Mouse (Mus musculus) brown adipose tissue, adult 24 weeks (tissue): ENCODE results near the gene Camta1. TPM values are rescaled to one million over a fixed set of nuclear protein-coding genes. Genes with fewer than 3 reads are reported as not detected.

Experiments
- H3K27ac ChIP-seq: fragments of 200-500 bp; replicated peaks from 2 replicates; pipeline ENCODE4 v1.5.1; 2012; ENCODE audit warnings: low read depth, mild to moderate bottlenecking, low read length
- H3K4me1 ChIP-seq: fragments of 200-500 bp; 2 replicates; pipeline ENCODE4 v1.6.1; 2012; ENCODE audit warnings: low read length, mixed read lengths; ENCODE audit not compliant: control insufficient read depth, insufficient read depth, insufficient read length
- H3K4me3 ChIP-seq: fragments of 200-500 bp; 2 replicates; pipeline ENCODE4 v1.5.1; 2012; ENCODE audit warnings: low read depth, mild to moderate bottlenecking, low read length, moderate library complexity; ENCODE audit not compliant: insufficient read depth
- polyA plus RNA-seq: library from polyadenylated mRNA; stranded (reverse); fragments of >200 nt; gene quantifications from 2 replicates; pipeline ENCODE4 v1.2.4, GENCODE M21; 2012; ENCODE audit not compliant: missing spikeins, insufficient read depth, insufficient read length

The Camta1 gene
- polyA plus RNA-seq, 1 experiment, result 56.8 TPM

DNA sequence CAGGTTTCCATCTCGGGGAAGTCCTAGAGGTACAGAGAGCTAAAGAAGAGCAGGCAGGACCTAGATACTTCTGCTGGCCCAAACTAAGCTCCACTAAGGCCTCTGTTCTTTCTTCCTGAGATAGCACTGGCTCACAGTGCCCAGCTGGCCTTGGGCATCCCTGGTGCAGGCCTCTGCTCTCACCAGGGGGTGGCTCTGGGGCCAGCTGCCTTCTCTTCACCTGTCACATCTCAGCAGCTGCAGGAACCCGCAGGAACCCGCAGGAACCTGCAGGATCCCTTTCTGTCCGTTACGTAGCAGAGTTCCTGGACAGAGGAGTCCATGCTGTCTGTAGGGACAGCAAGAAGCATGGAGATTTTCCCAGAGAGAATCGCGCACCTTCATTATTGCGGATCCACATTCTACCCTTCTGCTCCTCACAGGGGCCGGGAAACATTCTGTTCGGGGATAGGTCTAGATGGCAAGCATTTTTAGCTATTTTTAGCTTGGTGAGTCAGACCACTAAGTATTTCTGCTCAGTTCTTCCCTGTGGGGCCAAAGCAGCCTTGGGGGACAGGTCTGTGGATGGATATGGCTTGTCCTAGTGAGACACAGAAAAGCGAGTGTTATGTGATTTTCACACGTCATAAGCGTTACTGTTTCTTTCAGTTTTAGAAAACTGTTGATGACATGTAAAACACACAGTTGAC is 566.0 kb downstream of the Camta1 start:
- H3K4me1 ChIP-seq, result no peaks in the 10 kb centered on the region
- H3K27ac ChIP-seq, result no peak overlapping the region
- no peak overlapping the region for H3K4me3 ChIP-seq

DNA sequence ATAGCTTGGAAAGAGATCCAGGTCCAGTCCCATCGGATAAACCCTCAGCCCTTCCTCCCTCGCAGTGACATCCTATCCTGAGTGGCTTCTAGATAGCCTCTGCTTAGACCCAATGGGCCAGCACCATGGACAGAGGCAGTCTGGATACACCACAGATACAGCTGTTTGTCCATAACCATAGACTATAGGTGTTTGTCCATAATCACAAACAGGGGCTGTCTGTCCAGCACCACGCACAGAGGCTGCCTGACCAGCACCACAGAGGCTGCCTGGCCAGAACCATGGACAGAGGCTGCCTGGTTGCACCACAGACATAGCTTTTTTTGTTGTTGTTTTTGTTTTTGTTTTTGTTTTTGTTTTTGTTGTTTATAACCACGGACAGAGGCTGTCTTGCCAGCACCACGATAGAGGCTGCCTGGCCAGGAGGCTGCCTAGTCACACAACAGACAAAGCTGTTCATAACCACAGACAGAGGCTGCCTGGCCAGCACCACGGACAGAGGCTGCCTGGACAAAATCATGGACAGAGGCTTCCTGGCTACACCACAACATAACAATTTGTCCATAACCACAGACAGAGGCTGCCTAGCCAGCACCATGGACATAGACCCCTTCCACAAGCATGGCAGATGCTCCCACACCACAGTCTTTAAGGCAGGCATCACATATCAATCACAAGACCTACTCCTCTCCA is 572.6 kb downstream of the Camta1 start:
- no peak overlapping the region for H3K4me3 ChIP-seq
- no peaks in the 10 kb centered on the region for H3K4me1 ChIP-seq
- no peak overlapping the region for H3K27ac ChIP-seq

DNA sequence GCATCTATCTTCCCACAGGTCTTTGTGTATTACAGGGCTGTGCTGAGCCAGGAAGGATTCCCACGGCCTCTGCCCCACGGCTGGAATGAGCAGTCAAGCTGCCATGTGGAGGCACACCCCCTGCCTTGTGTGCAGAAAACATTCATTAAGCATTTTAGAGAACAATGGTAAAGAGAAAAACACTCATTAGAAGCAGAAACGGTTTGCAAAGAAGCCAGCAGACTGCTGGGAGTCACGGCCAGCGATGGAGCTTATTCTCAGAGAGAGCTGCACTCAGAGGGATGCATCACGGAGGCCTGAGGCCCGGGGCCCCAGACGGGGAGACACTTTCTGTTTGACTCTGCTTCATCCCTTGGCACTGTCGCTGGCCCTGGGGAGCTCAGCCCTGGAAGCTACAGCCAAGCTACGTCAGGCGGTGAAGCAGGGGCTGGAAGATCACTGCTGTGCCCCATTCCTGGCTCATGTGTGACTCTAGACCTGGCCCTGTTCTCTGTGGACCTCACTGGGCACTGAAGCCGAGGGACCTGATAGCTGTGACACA is 575.7 kb downstream of the Camta1 start:
- Histone ChIP-seq H3K4me1 (no peaks in the 10 kb centered on the region), H3K4me3 (no peak overlapping the region), H3K27ac (no peak overlapping the region)

- Histone ChIP-seq H3K27ac (no peak overlapping the region), H3K4me1 (no peaks in the 10 kb centered on the region)
Observed at GRCm38 (mm10) chr4:151285432-151285831, 576.2 kb downstream of the Camta1 start.

GRCm38 (mm10) chr4:151283092-151283741 is 578.5 kb downstream of the Camta1 start:
- H3K27ac ChIP-seq, result no peak overlapping the region
- no peaks in the 10 kb centered on the region for H3K4me1 ChIP-seq
- H3K4me3 ChIP-seq, result no peak overlapping the region

More at GRCm38 (mm10) chr4:151285432-151285831, 576.2 kb downstream of the Camta1 start:
- no peak overlapping the region for H3K4me3 ChIP-seq

DNA sequence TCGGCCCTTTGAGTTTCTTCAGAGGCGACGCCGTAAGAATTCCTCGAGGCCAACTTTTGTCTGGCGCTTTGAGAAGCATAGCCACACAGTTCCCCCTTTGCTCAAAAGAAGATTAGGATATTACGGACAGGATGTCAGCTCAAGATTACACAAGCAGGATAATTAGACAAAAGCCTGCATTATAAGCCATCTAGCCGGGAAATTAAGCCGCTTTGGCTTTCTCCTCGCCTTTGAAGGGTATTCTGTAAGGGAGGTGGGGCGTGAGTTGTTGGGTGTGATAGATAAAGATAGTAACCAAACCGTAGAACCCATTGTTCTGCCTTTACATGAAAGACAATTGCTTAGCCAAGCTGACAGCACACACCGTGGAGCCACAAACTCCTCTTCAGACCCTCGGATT is 579.6 kb downstream of the Camta1 start:
- Histone ChIP-seq H3K27ac (no peak overlapping the region), H3K4me3 (no peak overlapping the region)

GRCm38 (mm10) chr4:151275292-151275691 is 586.4 kb downstream of the Camta1 start:
- Histone ChIP-seq H3K4me1 (peaks cover 7% of the 10 kb centered on the region; the same call in 1 of the 2 replicates), H3K4me3 (no peak overlapping the region), H3K27ac (no peak overlapping the region)

More for the DNA sequence above, 579.6 kb downstream of the Camta1 start:
- H3K4me1 ChIP-seq, result no peaks in the 10 kb centered on the region

DNA sequence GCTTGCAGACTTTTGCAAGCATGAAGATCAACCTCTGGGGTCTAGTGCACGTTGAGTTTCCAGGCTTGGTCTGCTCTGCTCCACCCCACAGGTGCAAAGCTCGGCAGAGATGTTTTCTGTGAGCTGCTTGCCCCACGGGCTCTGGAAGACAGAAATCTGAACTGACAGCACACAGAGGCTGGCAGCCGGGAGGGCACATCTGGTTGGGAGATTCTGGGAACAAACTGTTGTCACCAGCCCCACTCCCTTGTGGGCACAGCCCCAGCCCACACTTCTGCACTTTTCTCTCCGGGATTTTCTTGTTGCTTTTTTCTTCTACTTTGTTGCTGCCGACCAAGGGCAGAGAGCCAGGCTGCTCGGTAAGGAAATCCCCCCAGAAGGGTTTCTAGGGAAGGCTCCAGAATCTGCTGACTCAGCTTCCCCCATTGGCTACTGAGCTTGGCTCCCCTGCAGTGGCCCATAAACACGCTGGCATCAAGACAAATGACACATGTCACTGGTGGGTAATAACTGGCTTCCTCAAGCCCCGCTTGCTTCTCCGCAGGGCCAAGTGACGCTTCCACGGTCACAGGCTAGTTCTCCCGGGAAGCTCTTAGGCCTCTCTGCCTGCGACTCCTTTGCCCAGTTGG is 597.8 kb downstream of the Camta1 start:
- H3K27ac ChIP-seq, result no peak overlapping the region
- no peak overlapping the region for H3K4me3 ChIP-seq
- no peaks in the 10 kb centered on the region for H3K4me1 ChIP-seq

- no peak overlapping the region for H3K27ac ChIP-seq
- no peak overlapping the region for H3K4me3 ChIP-seq
- H3K4me1 ChIP-seq, result no peaks in the 10 kb centered on the region
Observed at GRCm38 (mm10) chr4:151263052-151263451, 598.6 kb downstream of the Camta1 start.

DNA sequence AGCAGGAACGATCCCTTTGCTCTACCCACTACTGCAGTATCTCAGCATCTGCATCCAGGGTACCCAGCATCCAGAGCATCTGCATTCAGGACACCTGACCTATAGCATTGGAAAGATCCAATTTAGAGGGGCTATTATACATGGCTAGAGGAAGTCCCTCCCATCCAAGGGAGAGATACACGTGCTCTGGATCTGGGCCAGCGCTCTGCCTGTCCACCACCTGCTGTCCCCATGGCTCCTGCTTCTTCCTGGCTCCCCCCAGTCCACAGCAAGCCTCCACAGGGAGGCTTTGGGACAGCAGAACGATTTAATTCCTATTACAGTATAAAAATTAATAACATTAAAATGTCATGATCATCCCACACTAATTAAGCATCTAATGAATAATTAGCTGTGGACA is 605.1 kb downstream of the Camta1 start:
- Histone ChIP-seq H3K4me3 (no peak overlapping the region), H3K27ac (no peak overlapping the region), H3K4me1 (no peaks in the 10 kb centered on the region)

- Histone ChIP-seq H3K27ac (no peak overlapping the region), H3K4me1 (no peaks in the 10 kb centered on the region), H3K4me3 (no peak overlapping the region)
Observed at GRCm38 (mm10) chr4:151250824-151251223, 610.9 kb downstream of the Camta1 start.

DNA sequence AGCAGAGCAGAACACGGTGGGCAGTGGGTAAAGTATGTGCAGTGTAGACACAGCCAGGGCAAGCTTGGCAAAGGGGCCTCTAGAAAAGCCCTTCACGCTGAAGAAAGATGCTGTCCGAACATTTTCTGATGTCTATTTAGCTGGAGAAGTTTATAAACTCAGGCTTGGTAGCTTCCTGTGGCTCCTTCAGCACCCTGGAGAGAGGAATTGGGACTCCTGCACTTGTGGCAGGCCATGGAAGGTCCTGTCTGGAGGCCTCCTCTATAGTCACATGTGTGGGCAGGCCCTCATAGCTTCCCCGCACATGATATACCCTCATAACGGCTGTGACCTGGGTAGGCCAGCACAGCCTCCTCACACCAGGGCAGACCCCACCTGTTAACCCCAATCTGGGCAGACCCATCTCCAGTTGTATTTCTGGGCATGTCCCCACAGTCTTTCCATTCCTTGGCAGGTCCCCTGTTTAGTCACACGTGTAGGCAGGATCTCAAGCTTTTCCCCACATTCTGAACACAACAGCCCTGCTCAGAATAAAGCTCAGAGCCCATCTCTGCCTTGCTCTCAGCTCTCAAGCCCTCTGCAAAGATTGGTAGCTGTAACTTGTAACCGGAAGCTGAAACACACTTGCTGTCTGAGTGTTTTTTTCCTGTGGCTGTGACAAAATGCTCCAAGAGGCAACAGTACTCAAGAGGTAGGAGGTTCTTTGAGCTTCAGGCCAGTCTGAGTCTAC is 616.4 kb downstream of the Camta1 start:
- Histone ChIP-seq H3K27ac (no peak overlapping the region), H3K4me3 (no peak overlapping the region), H3K4me1 (no peaks in the 10 kb centered on the region)

GRCm38 (mm10) chr4:151243445-151243844 is 618.2 kb downstream of the Camta1 start:
- no peaks in the 10 kb centered on the region for H3K4me1 ChIP-seq
- H3K27ac ChIP-seq, result no peak overlapping the region
- H3K4me3 ChIP-seq, result no peak overlapping the region

- Histone ChIP-seq H3K27ac (no peak overlapping the region), H3K4me1 (no peaks in the 10 kb centered on the region), H3K4me3 (no peak overlapping the region)
Observed at GRCm38 (mm10) chr4:151242751-151243150, 618.9 kb downstream of the Camta1 start.
